Mouse (Mus musculus) erythroblast, embryonic 14.5 days (primary cell): ENCODE data around the gene Pnliprp2. TPM values are rescaled to one million over a fixed set of nuclear protein-coding genes. Genes with fewer than 3 reads are reported as not detected.

Source experiments
- H3K27me3 ChIP-seq: 2 replicates; pipeline ENCODE4 v1.6.1; 2012; ENCODE audit warnings: inconsistent platforms; ENCODE audit not compliant: control insufficient read depth
- H3K36me3 ChIP-seq: 2 replicates; pipeline ENCODE4 v1.6.1; 2012; ENCODE audit warnings: mild to moderate bottlenecking, inconsistent platforms; ENCODE audit not compliant: control insufficient read depth
- H3K4me1 ChIP-seq: 2 replicates; pipeline ENCODE4 v1.6.1; 2012; ENCODE audit warnings: inconsistent platforms; ENCODE audit not compliant: control insufficient read depth
- H3K4me3 ChIP-seq: replicated peaks from 2 replicates; pipeline ENCODE3; 2012; ENCODE audit warnings: moderate library complexity, mild to moderate bottlenecking, inconsistent platforms
- H3K9me3 ChIP-seq: 2 replicates; pipeline ENCODE4 v1.6.1; 2012; ENCODE audit warnings: low read length, inconsistent platforms, mixed read lengths; ENCODE audit not compliant: control insufficient read depth
- GATA1 ChIP-seq: IDR thresholded peaks from 2 replicates; pipeline ENCODE4 v1.6.1; 2012; ENCODE audit warnings: low read length, inconsistent platforms, mixed read lengths
- TAL1 ChIP-seq: IDR thresholded peaks from 3 replicates; pipeline ENCODE4 v1.6.1; 2012; ENCODE audit warnings: low read length, inconsistent platforms, mixed read lengths
- polyA plus RNA-seq: library from polyadenylated mRNA; stranded (reverse); fragments of >175 nt; gene quantifications from 2 replicates; pipeline ENCODE4 v1.2.3, GENCODE M21; 2012

The Pnliprp2 gene
- polyA plus RNA-seq, 1 experiment = not detected

- no peaks in the 10 kb centered on the region for H3K27me3 ChIP-seq
- H3K9me3 ChIP-seq = no peaks in the 10 kb centered on the region
- H3K4me1 ChIP-seq = no peaks in the 10 kb centered on the region
- no peak for TF ChIP-seq GATA1
- no peak for TF ChIP-seq TAL1
- no peaks in the 10 kb centered on the region for H3K36me3 ChIP-seq
- no peak overlapping the region for H3K4me3 ChIP-seq
Measured at GRCm38 (mm10) chr19:58783938-58784337, 24.4 kb downstream of the Pnliprp2 start.

- no peaks in the 10 kb centered on the region for H3K36me3 ChIP-seq
- no peaks in the 10 kb centered on the region for H3K4me1 ChIP-seq
- no peaks in the 10 kb centered on the region for H3K27me3 ChIP-seq
- TF ChIP-seq GATA1 (no peak), TAL1 (no peak)
- H3K4me3 ChIP-seq = no peak overlapping the region
- H3K9me3 ChIP-seq = no peaks in the 10 kb centered on the region
Measured at GRCm38 (mm10) chr19:58789194-58789593, 29.7 kb downstream of the Pnliprp2 start.

- TF ChIP-seq GATA1 (no peak), TAL1 (no peak)
- Histone ChIP-seq H3K4me3 (no peak within 1 kb of the TSS), H3K36me3 (no peaks in the 10 kb centered on the region), H3K27me3 (no peaks in the 10 kb centered on the region), H3K9me3 (no peaks in the 10 kb centered on the region; the same call in 1 of the 2 replicates), H3K4me1 (no peaks in the 10 kb centered on the region)
Measured at GRCm38 (mm10) chr19:58794284-58794683, 34.8 kb downstream of the Pnliprp2 start, which contains the start of gene 1700019N19Rik. 1700019N19Rik (minus strand) TSS chr19:58794461.

GRCm38 (mm10) chr19:58795114-58795669 lies 35.7 kb downstream of the Pnliprp2 start:
- Histone ChIP-seq H3K4me1 (no peaks in the 10 kb centered on the region), H3K36me3 (no peaks in the 10 kb centered on the region), H3K27me3 (no peaks in the 10 kb centered on the region), H3K9me3 (peaks cover 5% of the 10 kb centered on the region; the same call in 1 of the 2 replicates), H3K4me3 (no peak overlapping the region)
- TF ChIP-seq TAL1 (no peak), GATA1 (no peak)

- H3K4me3 ChIP-seq = no peak overlapping the region
- H3K9me3 ChIP-seq = peaks cover 2% of the 10 kb centered on the region; the same call in 1 of the 2 replicates
- no peaks in the 10 kb centered on the region for H3K36me3 ChIP-seq
- TF ChIP-seq GATA1 (no peak), TAL1 (no peak)
- H3K4me1 ChIP-seq = no peaks in the 10 kb centered on the region
- no peaks in the 10 kb centered on the region for H3K27me3 ChIP-seq
Measured at GRCm38 (mm10) chr19:58805191-58805779, 45.8 kb downstream of the Pnliprp2 start.

GRCm38 (mm10) chr19:58806364-58806763 lies 46.8 kb downstream of the Pnliprp2 start:
- H3K36me3 ChIP-seq = no peaks in the 10 kb centered on the region
- no peaks in the 10 kb centered on the region for H3K27me3 ChIP-seq
- TF ChIP-seq GATA1 (no peak), TAL1 (no peak)
- no peak overlapping the region for H3K4me3 ChIP-seq
- H3K4me1 ChIP-seq = no peaks in the 10 kb centered on the region
- peaks cover 2% of the 10 kb centered on the region; the same call in 1 of the 2 replicates for H3K9me3 ChIP-seq

GRCm38 (mm10) chr19:58808864-58809263 lies 49.3 kb downstream of the Pnliprp2 start:
- H3K4me1 ChIP-seq = no peaks in the 10 kb centered on the region
- no peaks in the 10 kb centered on the region for H3K27me3 ChIP-seq
- H3K9me3 ChIP-seq = no peaks in the 10 kb centered on the region
- no peaks in the 10 kb centered on the region for H3K36me3 ChIP-seq
- no peak overlapping the region for H3K4me3 ChIP-seq
- TF ChIP-seq TAL1 (no peak), GATA1 (no peak)

GRCm38 (mm10) chr19:58810536-58810935 lies 51.0 kb downstream of the Pnliprp2 start:
- H3K4me3 ChIP-seq = no peak overlapping the region
- TF ChIP-seq TAL1 (no peak), GATA1 (no peak)
- no peaks in the 10 kb centered on the region for H3K27me3 ChIP-seq
- H3K4me1 ChIP-seq = no peaks in the 10 kb centered on the region
- no peaks in the 10 kb centered on the region for H3K9me3 ChIP-seq
- H3K36me3 ChIP-seq = no peaks in the 10 kb centered on the region

- Histone ChIP-seq H3K9me3 (no peaks in the 10 kb centered on the region), H3K27me3 (no peaks in the 10 kb centered on the region), H3K36me3 (no peaks in the 10 kb centered on the region), H3K4me3 (no peak overlapping the region), H3K4me1 (no peaks in the 10 kb centered on the region)
- TF ChIP-seq TAL1 (no peak), GATA1 (no peak)
Measured at GRCm38 (mm10) chr19:58815179-58815922, 55.8 kb downstream of the Pnliprp2 start.
